Mouse (Mus musculus) heart, postnatal 0 days (tissue): ENCODE data around the gene Bbof1.

ENCODE experiments used
- CTCF ChIP-seq: IDR thresholded peaks from 2 replicates; pipeline ENCODE4 v1.5.1; 2016; ENCODE audit warnings: antibody characterized with exemption, control low read depth, low read depth
- EP300 ChIP-seq: IDR thresholded peaks from 2 replicates; pipeline ENCODE4 v1.6.1; 2016; ENCODE audit warnings: antibody characterized with exemption, low read depth

GRCm38 (mm10) chr12:84388097-84388496 lies 20.8 kb upstream of the Bbof1 start:
- no peak for TF ChIP-seq CTCF
- TF ChIP-seq EP300, result no peak
